Mouse (Mus musculus): ENCODE data around the gene Kndc1.

Kndc1 gene

DNA sequence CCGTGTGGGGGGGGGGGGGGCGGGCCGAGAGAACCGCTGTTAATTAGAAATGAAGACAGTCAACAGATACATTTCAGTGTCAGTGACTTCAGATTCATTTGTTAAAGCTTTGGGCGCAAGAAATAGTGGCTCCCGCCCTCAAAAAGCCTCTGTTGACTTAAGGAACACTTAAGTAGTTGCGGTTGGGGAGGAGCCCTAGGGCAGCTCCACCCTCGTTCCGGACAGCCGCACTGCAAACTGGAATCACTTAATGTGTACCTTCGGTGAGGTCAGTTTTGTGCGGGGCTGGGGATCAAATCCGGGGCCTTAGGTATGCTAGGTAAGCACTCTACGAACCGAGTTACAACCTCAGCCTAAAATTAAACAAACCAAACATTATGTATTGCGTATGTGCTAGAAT, 56.6 kb downstream of the Kndc1 start:
- in situ Hi-C loops (cut with MboI) = no loop called here

GRCm38 (mm10) chr7:139951991-139952633, 57.6 kb downstream of the Kndc1 start:
- in situ Hi-C loops (cut with MboI) = no loop called here

DNA sequence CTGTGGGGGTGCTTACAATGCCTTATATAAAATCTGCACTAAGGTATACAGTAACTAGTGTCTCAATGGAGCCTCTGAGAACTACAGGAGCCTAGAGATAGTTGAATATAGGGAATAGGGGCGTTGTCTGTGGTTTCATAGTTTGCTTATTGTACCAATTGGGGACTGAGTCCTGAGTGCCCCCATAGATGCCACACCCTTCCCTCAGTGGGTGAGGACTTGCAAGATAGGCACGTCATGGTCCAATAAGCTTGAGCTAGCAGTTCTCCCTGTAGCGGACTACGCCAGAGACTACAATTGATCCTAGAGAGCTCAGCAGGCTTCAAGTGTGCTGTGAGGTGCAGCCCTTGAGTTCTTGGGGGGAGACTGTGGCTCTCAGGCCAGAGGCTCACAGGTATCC, 61.0 kb downstream of the Kndc1 start:
- in situ Hi-C loops (cut with MboI) = no loop called here

GRCm38 (mm10) chr7:139956658-139957057, 62.2 kb downstream of the Kndc1 start:
- in situ Hi-C loops (cut with MboI) = no loop called here

GRCm38 (mm10) chr7:139957437-139957836, 62.9 kb downstream of the Kndc1 start:
- in situ Hi-C loops (cut with MboI) = no loop called here

- in situ Hi-C loops (cut with MboI) = no loop called here
Observed at GRCm38 (mm10) chr7:139957958-139958357, 63.5 kb downstream of the Kndc1 start.

GRCm38 (mm10) chr7:139961141-139961540, 66.6 kb downstream of the Kndc1 start:
- in situ Hi-C loops (cut with MboI) = no loop called here

DNA sequence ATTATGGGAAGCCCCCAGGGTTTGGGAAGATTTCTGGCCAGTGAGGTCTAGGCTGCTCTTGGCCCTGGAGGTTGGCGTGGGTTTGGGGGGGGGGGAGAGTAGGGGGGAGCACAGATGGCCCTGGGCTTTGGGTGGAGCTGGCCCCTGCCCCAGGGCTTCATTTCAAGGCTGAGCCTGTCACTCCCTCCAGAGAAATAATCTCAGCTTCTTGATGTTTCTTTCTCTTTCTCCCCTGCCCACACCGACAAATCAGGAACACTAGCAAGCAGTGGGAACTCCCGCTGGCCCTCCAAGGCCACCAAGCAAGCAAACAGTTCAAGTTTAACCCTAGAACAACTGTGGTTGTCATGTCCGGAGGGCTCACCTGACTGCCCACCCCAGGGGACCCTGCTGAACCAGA, 69.3 kb downstream of the Kndc1 start:
- in situ Hi-C loops (cut with MboI) = no loop called here

DNA sequence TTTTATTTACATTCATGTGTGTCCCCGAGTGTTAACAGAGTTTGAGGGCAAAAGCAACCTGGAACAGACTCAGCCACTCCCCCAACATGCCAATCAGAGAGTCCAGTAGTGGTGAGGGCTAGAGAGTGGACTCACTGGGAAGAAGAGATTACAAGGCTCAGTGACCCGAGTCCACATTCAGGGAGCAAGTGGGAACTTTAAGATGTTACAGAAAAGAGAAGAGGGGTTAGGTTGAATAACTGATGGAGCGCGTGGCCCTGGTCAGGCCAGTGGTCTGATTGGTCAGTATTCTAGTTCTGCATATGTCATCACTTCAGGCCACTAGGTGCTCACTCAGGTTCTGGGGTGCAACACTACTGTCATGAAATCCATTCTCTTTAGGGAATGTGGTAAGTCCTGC, 72.7 kb downstream of the Kndc1 start:
- in situ Hi-C loops (cut with MboI) = no loop called here

DNA sequence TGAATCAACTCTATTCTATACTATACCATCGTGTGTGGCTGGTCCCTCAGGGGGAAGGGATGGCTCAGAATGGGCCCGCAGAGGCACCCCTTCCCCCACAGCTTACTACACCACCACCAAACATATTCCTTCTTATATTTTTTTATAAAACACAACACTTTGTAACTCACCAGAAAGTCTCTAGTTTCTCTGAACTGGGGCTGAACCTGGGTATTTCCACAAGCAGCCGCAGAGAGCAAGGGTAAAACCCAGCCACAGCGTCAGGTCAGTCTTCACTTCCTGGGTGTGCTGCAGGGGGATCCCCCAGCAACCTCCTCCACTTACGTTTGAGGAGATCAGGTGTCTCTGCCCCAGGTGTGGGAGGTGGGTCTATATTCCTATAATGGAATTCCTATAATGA, 73.9 kb downstream of the Kndc1 start:
- in situ Hi-C loops (cut with MboI) = no loop called here

GRCm38 (mm10) chr7:139969348-139970130, 75.0 kb downstream of the Kndc1 start:
- in situ Hi-C loops (cut with MboI) = no loop called here

DNA sequence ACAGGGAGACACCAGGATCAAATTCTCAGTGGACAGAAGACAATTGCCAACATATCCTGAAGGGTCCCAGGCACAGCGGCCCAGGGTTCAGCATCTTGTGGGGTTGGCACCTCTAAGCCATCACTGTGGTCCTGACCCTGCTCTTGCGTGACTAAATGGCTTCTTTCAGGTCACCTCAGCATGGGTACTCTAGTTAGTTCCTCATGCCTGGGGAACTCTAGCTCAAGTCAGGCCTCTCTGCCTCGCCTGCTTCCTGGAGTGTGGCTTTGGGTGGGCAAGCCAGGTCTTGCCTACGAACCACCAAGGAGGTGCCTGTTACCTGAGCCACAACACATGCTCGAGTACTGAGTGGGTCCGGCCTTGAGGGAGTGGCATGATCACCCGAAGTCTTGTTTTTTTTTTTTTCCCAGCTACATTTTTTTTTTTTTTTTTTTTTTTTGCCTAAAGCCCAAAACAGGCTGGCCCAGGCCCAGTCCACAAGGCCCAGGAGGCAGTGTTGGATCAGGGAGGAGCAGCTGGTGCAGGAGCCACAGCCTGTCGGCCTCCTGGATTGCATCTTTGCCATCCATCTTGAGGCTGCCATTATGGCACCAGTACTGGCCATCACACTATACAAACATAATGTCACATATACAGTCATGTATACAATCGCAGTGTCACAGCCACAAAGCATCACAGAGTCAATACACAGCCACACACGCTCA, 75.9 kb downstream of the Kndc1 start:
- in situ Hi-C loops (cut with MboI) = no loop called here

DNA sequence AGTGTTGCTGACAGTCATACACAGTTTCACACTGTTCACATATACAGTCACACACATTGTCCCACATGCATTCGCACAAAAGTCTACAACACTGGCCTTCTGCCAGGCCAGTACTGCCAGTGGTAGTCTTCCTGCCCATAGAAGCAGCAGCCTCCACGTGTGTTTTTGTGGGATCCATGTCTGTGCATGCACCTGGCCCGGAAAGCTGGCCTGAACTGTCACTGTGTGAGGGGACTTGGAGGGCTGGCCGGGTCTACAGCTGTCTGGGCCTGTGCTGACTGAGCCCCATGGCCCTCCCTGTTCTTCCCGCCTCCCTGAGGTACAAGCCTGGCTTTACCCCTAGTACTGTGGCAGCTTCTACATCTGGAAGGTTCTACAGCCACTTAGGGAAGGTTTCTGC, 76.5 kb downstream of the Kndc1 start:
- in situ Hi-C loops (cut with MboI) = no loop called here

- in situ Hi-C loops (cut with MboI) = no loop called here
Observed at GRCm38 (mm10) chr7:139971436-139971835, 76.9 kb downstream of the Kndc1 start.

GRCm38 (mm10) chr7:139972923-139973331, 78.4 kb downstream of the Kndc1 start:
- in situ Hi-C loops (cut with MboI) = no loop called here

GRCm38 (mm10) chr7:139974307-139974706, 79.8 kb downstream of the Kndc1 start:
- in situ Hi-C loops (cut with MboI) = no loop called here

- in situ Hi-C loops (cut with MboI) = no loop called here
Observed at GRCm38 (mm10) chr7:139975471-139975870, 81.0 kb downstream of the Kndc1 start.

GRCm38 (mm10) chr7:139978278-139978892, 83.9 kb downstream of the Kndc1 start, which contains the start of gene 6430531B16Rik:
Gene 6430531B16Rik, minus strand, starts transcription at chr7:139978755.
- in situ Hi-C loops (cut with MboI) = no loop called here

GRCm38 (mm10) chr7:139979011-139979719, 84.7 kb downstream of the Kndc1 start:
- in situ Hi-C loops (cut with MboI) = no loop called here

GRCm38 (mm10) chr7:139980778-139981177, 86.3 kb downstream of the Kndc1 start:
- in situ Hi-C loops (cut with MboI) = no loop called here

DNA sequence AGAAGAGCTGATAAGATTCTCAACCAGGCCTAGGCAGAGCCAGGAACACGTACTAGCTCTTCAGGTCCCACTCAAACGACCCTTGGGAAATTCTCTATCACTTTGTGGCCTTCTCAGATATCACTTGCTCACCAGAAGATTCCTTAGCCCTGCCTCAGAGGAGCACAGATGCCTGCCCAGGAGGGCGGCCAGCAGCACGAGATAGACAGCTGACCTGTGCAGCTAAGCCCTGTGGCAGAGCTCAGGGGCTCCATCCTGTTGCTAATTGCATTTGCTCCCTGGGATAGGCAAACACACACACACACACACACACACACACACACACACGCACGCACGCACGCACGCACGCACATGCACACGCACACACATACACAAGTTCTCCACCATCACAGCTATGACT, 87.6 kb downstream of the Kndc1 start:
- in situ Hi-C loops (cut with MboI) = no loop called here

- in situ Hi-C loops (cut with MboI) = no loop called here
Observed at GRCm38 (mm10) chr7:139984505-139984904, 90.0 kb downstream of the Kndc1 start.
